Mouse (Mus musculus): ENCODE data around the gene Ftl1.

- TF ChIP-seq CTCF (IDR thresholded peaks at IDR 0.05; ENCODE audit: borderline replicate concordance, insufficient read depth, low read length) (no peak), POLR2A (IDR thresholded peaks at IDR 0.05; ENCODE audit: low read depth, low read length) (no peak)
Measured at GRCm38 (mm10) chr7:45417962-45418492, 41.7 kb downstream of the Ftl1 start.
